Mouse (Mus musculus) inflammation-experienced regulatory T-cells, adult 6 months (primary cell): Measurements from ENCODE around the gene Abca2. TPM values are rescaled to one million over a fixed set of nuclear protein-coding genes. Genes with fewer than 3 reads are reported as not detected.
A peak's percentile ranks its signal among the peaks of the same experiment; 100 is the strongest.
"Not testable (repeated sequence)": the region's sequence is repeated elsewhere in the genome, so short reads cannot be mapped to it uniquely, and the experiment has no call there.

Experiments used
- ATAC-seq: one replicate; pipeline ENCODE4 v1.8.0; 2017
- polyA plus RNA-seq, 3 experiments: library from polyadenylated mRNA; unstranded; fragments of 100-300 nt; shearing (Covaris generic); gene quantifications; one replicate each; pipeline ENCODE4 v1.2.1; 2017

Abca2 gene
- 10 to 100 TPM; 31.4 to 59.3 (median 41.8) TPM for polyA plus RNA-seq

DNA sequence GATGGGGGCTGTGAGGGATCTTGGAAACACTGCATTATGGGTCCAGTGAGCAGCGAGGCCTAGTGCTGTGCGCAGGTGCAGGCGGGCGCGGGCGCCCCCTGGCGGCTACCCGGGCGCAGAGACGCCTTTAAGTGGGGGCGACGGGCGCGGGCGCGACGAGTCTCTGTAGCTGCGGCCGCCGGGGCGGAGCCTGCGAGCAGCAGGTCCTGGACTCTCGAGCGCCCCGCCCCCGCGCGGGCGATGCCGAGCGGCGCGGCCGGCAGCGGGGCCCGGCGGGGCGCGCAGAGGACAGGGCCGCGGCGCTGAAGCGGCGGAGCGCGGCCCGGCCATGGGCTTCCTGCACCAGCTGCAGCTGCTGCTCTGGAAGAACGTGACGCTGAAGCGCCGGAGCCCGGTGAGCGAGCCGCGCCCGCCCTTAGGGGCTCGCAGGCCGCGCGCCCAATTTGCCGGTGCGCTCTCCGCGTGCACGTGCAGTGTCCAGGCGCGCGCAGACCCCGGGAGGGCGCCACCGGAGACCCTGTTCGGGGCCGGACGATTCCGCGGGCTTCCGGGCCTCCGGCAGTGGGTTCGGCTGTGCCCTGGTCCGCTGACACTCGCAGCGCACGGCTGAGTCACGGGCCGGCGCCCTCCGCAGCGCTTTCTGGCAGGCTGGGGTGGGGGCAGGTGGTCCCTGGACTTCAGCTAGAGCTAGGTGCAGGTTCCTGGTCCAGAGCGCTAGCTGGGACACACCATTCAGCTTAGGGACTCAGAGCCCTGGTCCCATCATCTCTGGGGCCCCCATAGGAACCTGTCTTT is at the start of gene Abca2:
Abca2 (plus strand) TSS at position 262 of the 795 bp plus-strand sequence.
- peak; percentile 83 for ATAC-seq

GRCm38 (mm10) chr2:25384492-25384891 is 44.0 kb upstream of the Abca2 start:
- ATAC-seq: no peak

- no peak for ATAC-seq
Observed at GRCm38 (mm10) chr2:25391266-25391665, 37.2 kb upstream of the Abca2 start.

- no peak for ATAC-seq
Observed at GRCm38 (mm10) chr2:25394281-25395221, 34.0 kb upstream of the Abca2 start.

DNA sequence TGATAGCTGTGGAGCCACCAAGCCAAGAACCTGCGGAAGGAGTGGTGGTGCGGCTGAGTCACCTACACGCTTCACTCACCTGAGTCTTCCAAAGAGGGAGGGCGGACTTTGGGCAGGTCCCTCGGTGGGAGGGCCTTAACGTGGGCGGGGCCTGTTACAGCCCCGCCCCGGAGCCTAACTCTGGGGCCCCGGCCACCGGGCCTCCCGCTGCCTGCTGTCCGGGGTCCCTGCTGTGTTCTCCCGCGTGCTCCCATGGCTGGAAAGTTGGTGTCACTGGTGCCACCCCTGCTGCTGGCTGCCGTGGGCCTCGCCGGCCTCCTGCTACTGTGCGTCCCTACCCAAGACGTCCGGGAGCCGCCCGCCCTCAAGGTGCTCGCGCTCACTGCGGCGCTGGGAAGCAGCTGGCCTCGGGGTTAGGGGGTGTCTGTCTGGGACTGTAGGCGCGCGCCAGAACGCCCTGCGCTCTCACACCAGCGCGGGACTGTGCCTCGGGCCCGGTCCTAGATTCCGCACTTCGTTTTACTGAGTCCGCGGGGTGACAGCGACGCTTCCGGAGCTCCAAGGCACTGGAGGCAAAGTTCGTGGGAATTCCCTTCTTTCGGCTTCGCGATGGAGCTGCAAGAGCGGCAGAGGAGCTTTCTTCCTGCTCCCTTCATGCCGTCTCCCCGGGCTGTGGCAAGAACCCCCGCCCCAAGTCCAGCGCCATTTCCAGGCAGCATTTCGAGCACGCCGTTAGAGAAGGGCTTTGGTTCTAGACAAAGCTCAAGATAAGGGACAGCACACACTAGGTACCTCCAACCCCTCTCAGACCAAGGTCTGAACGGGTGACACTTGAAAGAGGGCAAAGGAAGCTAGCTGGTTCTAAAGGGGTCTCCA is 32.5 kb upstream of the Abca2 start, which contains the start of gene Entpd2:
Entpd2 (plus strand) TSS at position 154 of the 876 bp plus-strand sequence.
- no peak for ATAC-seq

DNA sequence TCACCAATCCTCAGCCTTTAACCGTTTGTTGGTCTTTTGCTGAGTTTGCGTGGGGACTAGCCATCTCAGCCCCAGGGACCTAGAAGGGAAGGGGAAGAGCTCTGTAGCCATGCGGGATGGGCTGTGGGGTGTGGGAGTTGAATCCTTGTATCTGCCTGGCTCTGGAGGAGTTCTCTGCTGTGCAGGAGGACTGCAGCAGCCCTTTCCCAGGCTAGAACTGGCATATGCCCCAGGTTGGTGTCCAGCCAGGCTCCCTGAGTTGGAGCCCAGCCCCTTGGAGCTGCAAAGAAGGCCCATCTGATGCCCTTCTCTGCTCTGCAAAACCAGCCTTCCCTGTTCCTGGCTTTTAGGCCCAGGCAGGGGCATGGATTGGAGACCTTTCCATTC is 31.9 kb upstream of the Abca2 start:
- ATAC-seq: no peak

DNA sequence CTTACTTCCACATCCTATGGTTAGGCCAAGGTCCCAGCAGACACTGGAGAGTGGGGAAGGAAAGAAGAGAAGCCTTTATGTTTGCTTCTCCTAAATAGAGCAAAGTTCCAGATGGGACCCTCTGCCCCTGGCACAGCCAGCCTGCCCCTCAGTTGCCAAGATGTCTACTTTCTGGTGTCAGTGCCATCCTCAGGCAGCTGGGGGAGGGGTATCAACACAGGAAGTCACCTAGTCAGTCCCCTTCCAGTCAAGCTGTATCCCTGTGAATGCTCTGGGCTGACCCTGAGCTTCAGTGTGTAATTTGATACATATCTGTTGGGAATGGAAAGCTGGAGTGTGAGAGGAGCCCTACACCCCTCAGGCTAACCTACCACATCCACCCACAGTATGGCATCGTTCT is 31.5 kb upstream of the Abca2 start:
- ATAC-seq: no peak

DNA sequence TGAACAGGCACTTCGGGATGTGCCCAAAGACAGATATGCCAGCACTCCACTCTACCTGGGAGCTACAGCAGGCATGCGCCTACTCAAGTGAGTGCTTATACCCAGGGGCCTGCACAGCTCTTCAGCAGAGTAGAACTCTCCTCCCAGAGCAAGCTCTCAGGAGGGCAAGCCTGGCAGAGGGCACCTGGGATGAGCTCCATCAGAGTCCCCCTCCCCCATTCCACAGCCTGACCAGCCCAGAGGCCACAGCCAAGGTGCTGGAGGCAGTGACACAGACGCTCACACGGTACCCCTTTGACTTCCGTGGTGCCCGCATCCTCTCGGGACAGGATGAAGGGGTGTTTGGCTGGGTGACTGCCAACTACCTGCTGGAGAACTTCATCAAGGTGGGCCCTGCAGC is 30.4 kb upstream of the Abca2 start:
- ATAC-seq: no peak

DNA sequence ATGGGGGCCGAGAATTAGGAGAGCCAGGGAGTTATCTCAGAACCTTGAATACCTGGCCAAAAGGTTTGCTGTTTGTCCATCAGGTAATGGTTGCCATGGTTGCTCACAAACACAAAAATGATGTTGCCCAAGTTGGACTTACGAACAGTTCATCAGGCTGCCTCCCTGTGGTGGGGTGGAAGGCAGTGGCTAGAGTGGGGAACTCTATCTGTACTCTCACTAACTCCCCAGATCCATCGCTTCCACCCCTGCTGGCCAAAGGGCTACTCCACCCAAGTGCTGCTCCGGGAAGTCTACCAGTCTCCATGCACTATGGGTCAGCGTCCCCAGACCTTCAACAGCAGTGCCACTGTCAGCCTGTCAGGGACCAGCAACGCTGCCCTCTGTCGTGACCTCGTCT is 29.5 kb upstream of the Abca2 start, which contains the start of gene Npdc1:
Npdc1 (plus strand) TSS at position 301 of the 400 bp plus-strand sequence.
- no peak for ATAC-seq

- no peak for ATAC-seq
Observed at GRCm38 (mm10) chr2:25400291-25400690, 28.2 kb upstream of the Abca2 start.

DNA sequence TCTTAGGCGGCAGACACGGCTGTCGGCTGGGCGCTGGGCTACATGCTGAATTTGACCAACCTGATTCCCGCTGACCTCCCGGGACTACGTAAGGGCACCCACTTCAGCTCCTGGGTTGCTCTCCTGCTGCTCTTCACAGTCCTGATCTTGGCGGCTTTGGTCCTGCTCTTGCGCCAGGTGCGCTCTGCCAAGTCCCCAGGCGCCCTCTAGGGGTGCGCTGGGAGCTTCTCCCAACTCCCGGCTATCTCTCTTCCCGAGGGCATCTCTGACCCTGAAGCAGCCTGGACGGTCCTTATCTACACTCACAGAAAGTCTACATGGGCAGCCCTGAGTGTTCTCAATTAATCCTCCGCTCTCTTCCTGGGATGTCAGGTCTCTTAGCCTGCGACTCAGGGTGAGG is 27.7 kb upstream of the Abca2 start:
- no peak for ATAC-seq

DNA sequence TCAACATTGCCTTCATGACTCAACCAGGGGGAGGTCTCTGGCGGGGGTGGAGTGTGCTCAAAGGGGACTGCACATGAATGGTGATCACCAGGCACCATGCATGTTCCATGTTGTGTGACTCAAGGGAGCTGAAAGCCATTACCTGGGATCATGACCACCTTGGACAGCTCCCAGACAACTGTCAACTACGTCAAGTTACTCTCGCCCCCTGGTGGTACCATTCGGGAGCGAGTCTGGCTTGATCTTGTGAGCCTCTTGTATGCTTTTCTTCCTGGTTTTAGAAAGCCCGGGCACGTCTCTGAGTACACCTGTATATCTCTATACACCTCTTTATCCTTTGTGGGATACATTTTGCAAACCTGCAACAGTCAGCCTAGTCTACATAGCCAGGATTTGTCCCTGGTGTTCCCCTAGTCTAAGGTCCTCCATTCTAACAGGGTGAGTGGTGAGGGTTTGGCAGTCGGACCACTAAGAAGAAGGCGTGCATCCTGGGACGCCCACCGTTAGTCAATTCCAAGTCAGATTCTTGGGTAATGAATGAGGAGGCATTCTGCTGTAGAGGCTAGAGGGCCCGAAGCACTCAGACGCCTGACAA is 26.0 kb upstream of the Abca2 start:
- peak; percentile 62 for ATAC-seq

GRCm38 (mm10) chr2:25402972-25403601 is 25.4 kb upstream of the Abca2 start:
- peak; percentile 52 for ATAC-seq

- no peak for ATAC-seq
Observed at GRCm38 (mm10) chr2:25403994-25404393, 24.5 kb upstream of the Abca2 start.

DNA sequence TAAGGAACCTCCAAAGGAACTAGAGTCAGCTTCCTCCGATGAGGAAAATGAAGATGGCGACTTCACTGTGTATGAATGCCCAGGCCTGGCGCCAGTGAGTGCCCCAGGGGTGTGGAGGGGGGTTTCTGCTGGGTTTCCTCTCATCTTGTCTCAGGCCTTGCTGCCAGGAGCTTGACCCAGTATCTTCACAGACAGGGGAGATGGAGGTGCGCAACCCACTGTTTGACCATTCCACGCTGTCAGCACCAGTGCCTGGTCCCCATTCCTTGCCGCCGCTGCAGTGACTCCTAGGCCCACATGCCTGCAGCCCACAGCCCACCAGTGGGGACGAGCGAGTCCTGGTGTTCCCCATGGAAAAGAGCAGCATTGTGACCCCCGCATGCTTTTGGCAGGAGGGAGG is 19.6 kb upstream of the Abca2 start:
- ATAC-seq: no peak

GRCm38 (mm10) chr2:25413436-25413835 is 15.1 kb upstream of the Abca2 start:
- ATAC-seq: not testable (repeated sequence)

DNA sequence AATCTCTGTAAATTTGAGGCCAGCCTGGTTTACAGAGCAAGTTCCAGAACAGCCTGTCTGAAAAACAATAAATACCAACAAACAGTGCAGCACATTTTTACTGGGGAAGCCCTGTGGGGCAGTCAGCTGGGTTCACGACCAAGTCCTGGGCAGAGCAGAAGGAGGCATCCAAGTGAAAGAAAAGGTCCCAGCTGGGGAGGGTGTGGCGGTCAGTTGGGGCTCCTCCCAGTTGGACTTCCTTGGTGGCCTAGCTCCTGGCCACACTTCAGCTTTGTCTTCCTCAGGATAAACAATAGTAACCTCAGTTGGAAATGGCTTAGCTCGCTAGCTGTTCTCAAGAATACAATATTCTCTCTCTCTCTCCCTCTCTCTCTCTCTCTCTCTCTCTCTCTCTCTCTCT is 11.1 kb upstream of the Abca2 start:
- no peak for ATAC-seq

- no peak for ATAC-seq
Observed at GRCm38 (mm10) chr2:25421896-25422295, 6.6 kb upstream of the Abca2 start.

DNA sequence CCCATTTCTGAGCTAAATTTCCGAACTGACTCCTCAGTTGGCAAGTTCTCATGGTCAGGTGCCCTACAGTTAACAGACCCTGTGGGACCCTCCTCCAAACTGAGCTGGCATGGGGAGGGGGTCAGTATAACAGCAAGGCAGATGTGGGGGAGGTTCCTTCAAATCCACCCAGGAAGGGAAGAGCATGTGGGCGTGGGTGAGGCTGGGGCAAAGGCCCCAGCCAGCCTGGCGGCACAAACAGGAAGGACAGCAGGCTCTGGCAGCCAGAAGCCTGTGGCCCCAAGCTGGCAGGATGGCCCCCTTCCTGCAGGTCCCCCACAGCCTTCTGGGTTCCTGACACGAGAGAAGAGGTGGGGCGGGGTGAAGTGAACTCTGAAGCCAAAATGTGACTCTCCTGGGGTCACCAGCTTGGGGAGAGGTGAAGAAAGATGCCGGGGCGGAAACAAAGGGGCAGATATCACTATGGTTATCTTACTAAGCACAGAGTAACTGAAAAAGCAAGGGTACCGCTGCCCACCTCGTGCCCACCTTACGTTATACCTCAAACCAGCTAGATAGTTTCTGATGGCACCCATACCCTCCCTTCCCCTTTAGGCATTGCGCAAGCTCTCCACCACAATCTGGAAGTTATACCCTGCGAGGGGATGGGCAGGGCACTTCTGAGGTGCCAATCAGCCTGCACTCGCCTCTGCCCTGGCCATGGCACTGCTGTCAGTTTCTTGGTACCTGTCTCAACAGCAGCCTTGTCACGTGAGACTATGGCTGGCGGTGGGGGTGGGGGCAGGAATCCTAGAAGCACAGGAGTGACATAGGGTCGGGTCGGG is 5.7 kb upstream of the Abca2 start, which contains the start of gene Fut7:
Fut7 (plus strand) TSS at position 681 of the 824 bp plus-strand sequence.
- ATAC-seq: peak; percentile 67

- ATAC-seq: no peak
Observed at GRCm38 (mm10) chr2:25423626-25424025, 4.9 kb upstream of the Abca2 start.
